Mouse (Mus musculus) CH12.LX (cell line): ENCODE results near the gene Ikzf2. TPM values are rescaled to one million over a fixed set of nuclear protein-coding genes. Genes with fewer than 3 reads are reported as not detected.

ENCODE experiments used
- DNase-seq: peaks from one replicate; pipeline ENCODE4 v3.0.0-alpha.2; 2013; ENCODE audit errors: extremely low read depth
- H3K27ac ChIP-seq: 2 replicates; pipeline ENCODE4 v1.5.1; 2012; ENCODE audit warnings: low read depth, mild to moderate bottlenecking, control low read depth, moderate library complexity; ENCODE audit not compliant: insufficient read depth
- H3K27me3 ChIP-seq: replicated peaks from 2 replicates; pipeline ENCODE3; 2012; ENCODE audit warnings: inconsistent platforms
- H3K36me3 ChIP-seq, 2 experiments: replicated peaks in 1 of 2; 2 replicates each; pipeline versions ENCODE3 to v1.6.1; 2012; ENCODE audit warnings: inconsistent platforms in 1 of 2, low read length in 1 of 2, mild to moderate bottlenecking in 1 of 2, mixed read lengths in 1 of 2, moderate library complexity in 1 of 2; ENCODE audit not compliant: control insufficient read depth in 1 of 2, insufficient read depth in 1 of 2
- H3K4me1 ChIP-seq, 2 experiments: 2 replicates each; pipeline ENCODE4 v1.6.1; 2012; ENCODE audit warnings: inconsistent platforms in 1 of 2, moderate library complexity in 1 of 2; ENCODE audit not compliant: insufficient read depth in 2 of 2, control insufficient read depth in 1 of 2
- H3K4me2 ChIP-seq: 2 replicates; pipeline ENCODE4 v1.6.1; 2012; ENCODE audit warnings: low read depth, mild to moderate bottlenecking, control low read depth; ENCODE audit not compliant: poor library complexity, insufficient read depth, severe bottlenecking
- H3K4me3 ChIP-seq, 3 experiments: fragments of 150-350 bp in 1 of 3; sonication (generic) in 1 of 3; replicated peaks in 1 of 3; 2 replicates each; pipeline versions ENCODE3 to v1.5.1; 2011 to 2012; ENCODE audit warnings: low read depth in 2 of 3, low read length in 2 of 3, mild to moderate bottlenecking in 2 of 3, moderate library complexity in 2 of 3, control low read depth in 1 of 3, improper control_type of control experiment in 1 of 3, inconsistent platforms in 1 of 3, mixed read lengths in 1 of 3; ENCODE audit not compliant: poor library complexity in 1 of 3
- H3K79me2 ChIP-seq: replicated peaks from 2 replicates; pipeline ENCODE4 v1.6.1; 2012; ENCODE audit warnings: mild to moderate bottlenecking, moderate library complexity; ENCODE audit not compliant: control insufficient read depth, poor library complexity, insufficient read depth, severe bottlenecking; ENCODE audit errors: extremely low read depth
- H3K9ac ChIP-seq: 2 replicates; pipeline ENCODE4 v1.6.1; 2012; ENCODE audit warnings: low read depth, mild to moderate bottlenecking, control low read depth, moderate library complexity; ENCODE audit not compliant: insufficient read depth
- H3K9me3 ChIP-seq: replicated peaks from 2 replicates; pipeline ENCODE3; 2012; ENCODE audit warnings: low read length, inconsistent platforms, mixed read lengths
- CHD1 ChIP-seq: IDR thresholded peaks from 2 replicates; pipeline ENCODE4 v1.6.1; 2012; ENCODE audit warnings: low read depth, low read length, improper control_type of control experiment, inconsistent platforms
- CHD2 ChIP-seq: IDR thresholded peaks from 2 replicates; pipeline ENCODE4 v1.6.1; 2011; ENCODE audit warnings: low read length, improper control_type of control experiment
- E2F4 ChIP-seq: IDR thresholded peaks from 2 replicates; pipeline ENCODE4 v1.6.1; 2011; ENCODE audit warnings: low read depth, low read length, improper control_type of control experiment; ENCODE audit not compliant: insufficient replicate concordance
- ELF1 ChIP-seq: IDR thresholded peaks from 2 replicates; pipeline ENCODE4 v1.6.1; 2014; ENCODE audit warnings: low read depth, mild to moderate bottlenecking, inconsistent platforms, low read length, improper control_type of control experiment
- EP300 ChIP-seq: IDR thresholded peaks from 2 replicates; pipeline ENCODE4 v1.6.1; 2011; ENCODE audit warnings: low read length, improper control_type of control experiment
- GABPA ChIP-seq: IDR thresholded peaks from 2 replicates; pipeline ENCODE4 v1.6.1; 2012; ENCODE audit warnings: low read depth, low read length, improper control_type of control experiment, inconsistent platforms; ENCODE audit not compliant: insufficient replicate concordance
- HCFC1 ChIP-seq: IDR thresholded peaks from 2 replicates; pipeline ENCODE4 v1.6.1; 2012; ENCODE audit warnings: low read depth, mild to moderate bottlenecking, inconsistent platforms, low read length, improper control_type of control experiment
- JUND ChIP-seq: conservative IDR thresholded peaks from 2 replicates; pipeline ENCODE4 v1.6.1; 2011; ENCODE audit warnings: low read depth, low read length, improper control_type of control experiment
- KAT2A ChIP-seq: IDR thresholded peaks from 2 replicates; pipeline ENCODE4 v1.6.1; 2012; ENCODE audit warnings: low read length, improper control_type of control experiment, inconsistent platforms; ENCODE audit not compliant: insufficient replicate concordance
- MAFK ChIP-seq: IDR thresholded peaks from 2 replicates; pipeline ENCODE4 v1.6.1; 2011; ENCODE audit warnings: low read length, improper control_type of control experiment; ENCODE audit not compliant: insufficient replicate concordance
- MXI1 ChIP-seq: IDR thresholded peaks from 2 replicates; pipeline ENCODE4 v1.6.1; 2011; ENCODE audit warnings: mild to moderate bottlenecking, low read depth, low read length, improper control_type of control experiment
- MYC ChIP-seq: IDR thresholded peaks from 2 replicates; pipeline ENCODE4 v1.6.1; 2011; ENCODE audit warnings: low read depth, mild to moderate bottlenecking, improper control_type of control experiment, low read length
- NELFE ChIP-seq: IDR thresholded peaks from 2 replicates; pipeline ENCODE4 v1.6.1; 2011; ENCODE audit warnings: low read depth, low read length, improper control_type of control experiment
- NRF1 ChIP-seq: IDR thresholded peaks from 2 replicates; pipeline ENCODE4 v1.6.1; 2014; ENCODE audit warnings: low read depth, mild to moderate bottlenecking, inconsistent platforms, low read length, improper control_type of control experiment, moderate library complexity
- POLR2A ChIP-seq: IDR thresholded peaks from 2 replicates; pipeline ENCODE4 v1.6.1; 2011; ENCODE audit warnings: low read depth, mild to moderate bottlenecking, improper control_type of control experiment, low read length
- RCOR1 ChIP-seq: conservative IDR thresholded peaks from 2 replicates; pipeline ENCODE4 v1.6.1; 2012; ENCODE audit warnings: low read depth, mild to moderate bottlenecking, inconsistent platforms, low read length, improper control_type of control experiment
- SIN3A ChIP-seq: IDR thresholded peaks from 2 replicates; pipeline ENCODE4 v1.6.1; 2012; ENCODE audit warnings: low read length, improper control_type of control experiment, inconsistent platforms
- TBP ChIP-seq: conservative IDR thresholded peaks from 2 replicates; pipeline ENCODE4 v1.6.1; 2011; ENCODE audit warnings: low read depth, low read length, improper control_type of control experiment
- TCF12 ChIP-seq: IDR thresholded peaks from 2 replicates; pipeline ENCODE4 v1.6.1; 2014; ENCODE audit warnings: low read depth, mild to moderate bottlenecking, inconsistent platforms, low read length, improper control_type of control experiment
- USF1 ChIP-seq: IDR thresholded peaks from 2 replicates; pipeline ENCODE4 v1.6.1; 2014; ENCODE audit warnings: low read depth, mild to moderate bottlenecking, inconsistent platforms, low read length, improper control_type of control experiment
- ZC3H11A ChIP-seq: IDR thresholded peaks from 2 replicates; pipeline ENCODE4 v1.6.1; 2012; ENCODE audit warnings: low read depth, mild to moderate bottlenecking, inconsistent platforms, low read length, improper control_type of control experiment
- ZKSCAN1 ChIP-seq: IDR thresholded peaks from 2 replicates; pipeline ENCODE4 v1.6.1; 2012; ENCODE audit warnings: low read depth, inconsistent platforms, low read length, improper control_type of control experiment, borderline replicate concordance
- ZMIZ1 ChIP-seq: IDR thresholded peaks from 2 replicates; pipeline ENCODE4 v1.6.1; 2012; ENCODE audit warnings: low read depth, mild to moderate bottlenecking, inconsistent platforms, low read length, improper control_type of control experiment
- ZNF384 ChIP-seq: IDR thresholded peaks from 2 replicates; pipeline ENCODE4 v1.6.1; 2012; ENCODE audit warnings: low read depth, low read length, improper control_type of control experiment, inconsistent platforms
- dilution Hi-C: fragments of 300-500 bp; cut with MboI; formaldehyde crosslinking; loops from 2 replicates; pipeline ENCODE4 v1.14.3; 2020; ENCODE audit warnings: low sequenced_read_pairs; ENCODE audit not compliant: extremely low pct_unique_long_range_greater_than_20kb, extremely low pct_ligation_motif_present
- in situ Hi-C: fragments of 300-500 bp; cut with MboI; formaldehyde crosslinking; loops from 3 replicates; pipeline ENCODE4 v1.14.3; 2019; ENCODE audit warnings: low sequenced_read_pairs, low pct_ligation_motif_present, low pct_unique_long_range_greater_than_20kb, mixed read lengths
- polyA plus RNA-seq: library from polyadenylated mRNA; unstranded; fragments of >175 nt; gene quantifications from 2 replicates; pipeline ENCODE4 v1.2.1, GENCODE M21; 2012; ENCODE audit warnings: low read depth; ENCODE audit not compliant: insufficient read length
- total RNA-seq, 2 experiments: library from RNA; depleted of rRNA; stranded (reverse); fragments of 300-350 nt in 1 of 2; fragments of >200 nt in 1 of 2; gene quantifications; 2 replicates each; pipeline ENCODE4 v1.2.3; 2012 to 2014

The Ikzf2 gene
- total and polyA plus RNA-seq, 3 experiments, result not detected

DNA sequence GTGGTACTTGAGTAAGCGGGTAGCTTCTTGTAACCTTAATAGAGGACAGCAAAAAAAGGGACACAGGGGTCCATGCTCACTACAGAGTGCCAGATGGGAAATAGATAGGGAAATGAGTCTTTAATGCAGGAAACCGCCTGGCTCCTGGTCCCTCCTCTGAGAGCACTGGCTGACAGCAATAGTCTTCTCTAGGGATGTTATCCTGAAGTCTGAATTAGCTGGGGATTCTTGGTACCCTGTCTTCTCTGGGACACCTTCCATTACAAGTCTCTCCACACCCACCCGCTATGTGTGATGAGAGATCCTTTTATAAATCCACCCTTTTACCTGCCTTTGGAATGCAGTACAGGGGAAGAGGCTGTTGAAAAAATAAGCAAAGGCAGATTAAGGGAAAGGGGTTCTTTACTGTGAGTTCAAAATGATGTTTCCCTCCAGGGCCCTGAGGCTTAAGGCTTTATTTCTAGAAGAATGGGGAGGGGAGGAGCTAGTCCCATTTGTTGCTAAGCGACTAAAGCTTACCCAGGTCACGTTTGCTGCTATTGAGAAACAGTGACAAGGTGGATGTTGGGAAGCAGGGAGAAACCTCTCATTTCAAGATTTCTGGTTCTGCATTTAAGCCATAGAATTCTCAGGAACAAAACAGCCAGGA, 42.1 kb upstream of the Ikzf2 start:
- TF ChIP-seq ZC3H11A (no peak), EP300 (no peak), ELF1 (no peak), KAT2A (no peak), TCF12 (no peak), ZMIZ1 (no peak), POLR2A (no peak), E2F4 (no peak)
- H3K9ac ChIP-seq, result no peak overlapping the region
- no peak for DNase-seq
- dilution Hi-C loops, result no loop called here
- H3K36me3 ChIP-seq, result no peaks in the 10 kb centered on the region
- no peak overlapping the region for H3K27ac ChIP-seq
- H3K79me2 ChIP-seq, result no peaks in the 10 kb centered on the region
- in situ Hi-C loops, result no loop called here
- H3K27me3 ChIP-seq, result no peaks in the 10 kb centered on the region
- no peak overlapping the region for H3K4me3 ChIP-seq
- no peak overlapping the region for H3K4me2 ChIP-seq
- no peaks in the 10 kb centered on the region for H3K4me1 ChIP-seq
- H3K9me3 ChIP-seq, result no peaks in the 10 kb centered on the region

DNA sequence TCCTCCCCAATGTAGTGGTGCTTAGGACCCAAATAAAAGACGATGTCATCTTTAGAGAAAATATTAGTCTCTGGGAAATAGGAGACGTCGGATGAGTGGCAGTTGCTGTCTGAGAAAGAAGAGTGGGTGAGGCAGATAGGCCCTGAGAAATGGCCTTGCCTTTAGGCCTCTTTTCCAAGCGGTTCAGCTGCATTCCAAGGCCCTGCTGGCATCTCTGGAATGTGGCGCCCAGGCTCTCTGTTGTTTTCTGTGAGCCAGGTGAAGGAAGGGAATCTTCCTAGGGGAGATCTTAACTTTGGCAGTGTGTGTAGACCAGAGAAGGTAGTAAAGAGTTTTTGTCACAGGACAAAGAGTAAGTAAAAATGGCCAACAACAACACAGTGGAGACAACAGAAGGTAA, 40.9 kb upstream of the Ikzf2 start:
- DNase-seq, result no peak
- no peaks in the 10 kb centered on the region for H3K27me3 ChIP-seq
- no peak overlapping the region for H3K4me2 ChIP-seq
- H3K4me3 ChIP-seq, result no peak overlapping the region
- H3K9me3 ChIP-seq, result no peaks in the 10 kb centered on the region
- no peak overlapping the region for H3K9ac ChIP-seq
- H3K4me1 ChIP-seq, result no peaks in the 10 kb centered on the region
- in situ Hi-C loops (no loop called here), dilution Hi-C loops (no loop called here)
- H3K79me2 ChIP-seq, result no peaks in the 10 kb centered on the region
- H3K36me3 ChIP-seq, result no peaks in the 10 kb centered on the region
- H3K27ac ChIP-seq, result no peak overlapping the region
- TF ChIP-seq MAFK, result no peak
- no peak for TF ChIP-seq MXI1
- no peak for TF ChIP-seq EP300
- TF ChIP-seq USF1, result no peak
- no peak for TF ChIP-seq E2F4
- TF ChIP-seq TCF12, result no peak
- no peak for TF ChIP-seq SIN3A
- TF ChIP-seq NRF1, result no peak
- no peak for TF ChIP-seq ZNF384
- TF ChIP-seq ZKSCAN1, result no peak
- TF ChIP-seq NELFE, result no peak
- TF ChIP-seq GABPA, result no peak
- TF ChIP-seq JUND, result no peak
- no peak for TF ChIP-seq MYC
- no peak for TF ChIP-seq CHD1
- no peak for TF ChIP-seq TBP
- TF ChIP-seq RCOR1, result no peak
- TF ChIP-seq CHD2, result no peak
- TF ChIP-seq HCFC1, result no peak
- no peak for TF ChIP-seq ZC3H11A
